Mouse (Mus musculus): ENCODE data around the gene Dgkq. TPM values are rescaled to one million over a fixed set of nuclear protein-coding genes. Genes with fewer than 3 reads are reported as not detected.

The Dgkq gene
- polyA plus RNA-seq, 1 experiment from 2014 or later = 10.7 TPM

GRCm38 (mm10) chr5:108651823-108652222 lies 17.6 kb downstream of the Dgkq start:
- Histone ChIP-seq H3K4me1 (ENCODE audit: control insufficient read depth, insufficient read depth, low read length) (no peaks in the 10 kb centered on the region), H3K4me3 (replicated peaks; ENCODE audit: low read length) (no peak overlapping the region), H3K4me2 (ENCODE audit: low read depth, low read length) (no peak overlapping the region), H3K27me3 (ENCODE audit: control insufficient read depth, insufficient read depth, low read length) (no peaks in the 10 kb centered on the region), H3K9me3 (replicated peaks; ENCODE audit: control insufficient read depth, low read length) (no peaks in the 10 kb centered on the region), H3K9ac (ENCODE audit: low read length) (no peak overlapping the region), H3K36me3 (ENCODE audit: control insufficient read depth, insufficient read depth, low read length) (peaks cover 3% of the 10 kb centered on the region), H3K27ac (ENCODE audit: low read length) (no peak overlapping the region)
- 50% methylated on average over 1 of the region's 1 CpGs for WGBS
- ATAC-seq (ENCODE audit: insufficient read depth, low FRiP score) = no peak

GRCm38 (mm10) chr5:108651136-108651720 lies 18.2 kb downstream of the Dgkq start:
- H3K36me3 ChIP-seq (ENCODE audit: control insufficient read depth, insufficient read depth, low read length) = peaks cover 3% of the 10 kb centered on the region

GRCm38 (mm10) chr5:108650341-108650740 lies 19.1 kb downstream of the Dgkq start:
- H3K4me1 ChIP-seq (ENCODE audit: control insufficient read depth, insufficient read depth, low read length) = no peaks in the 10 kb centered on the region
- H3K27me3 ChIP-seq (ENCODE audit: control insufficient read depth, insufficient read depth, low read length) = no peaks in the 10 kb centered on the region
- no peak overlapping the region for H3K9ac ChIP-seq (ENCODE audit: low read length)
- H3K9me3 ChIP-seq (replicated peaks; ENCODE audit: control insufficient read depth, low read length) = no peaks in the 10 kb centered on the region
- ATAC-seq (ENCODE audit: insufficient read depth, low FRiP score) = no peak
- H3K4me2 ChIP-seq (ENCODE audit: low read depth, low read length) = no peak overlapping the region
- H3K36me3 ChIP-seq (ENCODE audit: control insufficient read depth, insufficient read depth, low read length) = peaks cover 3% of the 10 kb centered on the region
- no peak overlapping the region for H3K4me3 ChIP-seq (replicated peaks; ENCODE audit: low read length)
- no peak overlapping the region for H3K27ac ChIP-seq (ENCODE audit: low read length)
- 87% methylated on average over 7 of the region's 7 CpGs for WGBS

More at GRCm38 (mm10) chr5:108651136-108651720, 18.2 kb downstream of the Dgkq start:
- Histone ChIP-seq H3K4me1 (ENCODE audit: control insufficient read depth, insufficient read depth, low read length) (no peaks in the 10 kb centered on the region), H3K4me3 (replicated peaks; ENCODE audit: low read length) (no peak overlapping the region), H3K9ac (ENCODE audit: low read length) (no peak overlapping the region), H3K27me3 (ENCODE audit: control insufficient read depth, insufficient read depth, low read length) (no peaks in the 10 kb centered on the region), H3K9me3 (replicated peaks; ENCODE audit: control insufficient read depth, low read length) (no peaks in the 10 kb centered on the region), H3K27ac (ENCODE audit: low read length) (no peak overlapping the region), H3K4me2 (ENCODE audit: low read depth, low read length) (no peak overlapping the region)
- 80% methylated on average over 5 of the region's 5 CpGs for WGBS
- ATAC-seq (ENCODE audit: insufficient read depth, low FRiP score) = no peak

- no peaks in the 10 kb centered on the region for H3K4me1 ChIP-seq (ENCODE audit: control insufficient read depth, insufficient read depth, low read length)
- 88% methylated on average over 11 of the region's 11 CpGs for WGBS
- no peaks in the 10 kb centered on the region for H3K27me3 ChIP-seq (ENCODE audit: control insufficient read depth, insufficient read depth, low read length)
- H3K4me2 ChIP-seq (ENCODE audit: low read depth, low read length) = no peak overlapping the region
- no peak overlapping the region for H3K9ac ChIP-seq (ENCODE audit: low read length)
- no peak overlapping the region for H3K4me3 ChIP-seq (replicated peaks; ENCODE audit: low read length)
- no peak overlapping the region for H3K27ac ChIP-seq (ENCODE audit: low read length)
- peaks cover 3% of the 10 kb centered on the region for H3K36me3 ChIP-seq (ENCODE audit: control insufficient read depth, insufficient read depth, low read length)
- no peak for ATAC-seq (ENCODE audit: insufficient read depth, low FRiP score)
- no peaks in the 10 kb centered on the region for H3K9me3 ChIP-seq (replicated peaks; ENCODE audit: control insufficient read depth, low read length)
These were observed 20.4 kb downstream of the Dgkq start for GRCm38 (mm10) chr5:108648937-108649576.

GRCm38 (mm10) chr5:108647820-108648465 lies 21.5 kb downstream of the Dgkq start:
- H3K4me2 ChIP-seq (ENCODE audit: low read depth, low read length) = no peak overlapping the region
- H3K9me3 ChIP-seq (replicated peaks; ENCODE audit: control insufficient read depth, low read length) = no peaks in the 10 kb centered on the region
- H3K27ac ChIP-seq (ENCODE audit: low read length) = no peak overlapping the region
- H3K4me3 ChIP-seq (replicated peaks; ENCODE audit: low read length) = no peak overlapping the region
- H3K27me3 ChIP-seq (ENCODE audit: control insufficient read depth, insufficient read depth, low read length) = no peaks in the 10 kb centered on the region
- no peak overlapping the region for H3K9ac ChIP-seq (ENCODE audit: low read length)
- H3K36me3 ChIP-seq (ENCODE audit: control insufficient read depth, insufficient read depth, low read length) = no peaks in the 10 kb centered on the region; the same call in 1 of the 2 replicates
- no peak for ATAC-seq (ENCODE audit: insufficient read depth, low FRiP score)
- 86% methylated on average over 2 of the region's 2 CpGs for WGBS
- no peaks in the 10 kb centered on the region for H3K4me1 ChIP-seq (ENCODE audit: control insufficient read depth, insufficient read depth, low read length)

- no peak overlapping the region for H3K27ac ChIP-seq (ENCODE audit: low read length)
- H3K4me3 ChIP-seq (replicated peaks; ENCODE audit: low read length) = no peak overlapping the region
- H3K9ac ChIP-seq (ENCODE audit: low read length) = no peak overlapping the region
- H3K9me3 ChIP-seq (replicated peaks; ENCODE audit: control insufficient read depth, low read length) = no peaks in the 10 kb centered on the region
- H3K27me3 ChIP-seq (ENCODE audit: control insufficient read depth, insufficient read depth, low read length) = no peaks in the 10 kb centered on the region
- no peak for ATAC-seq (ENCODE audit: insufficient read depth, low FRiP score)
- WGBS = 79% methylated on average over 2 of the region's 2 CpGs
- H3K4me1 ChIP-seq (ENCODE audit: control insufficient read depth, insufficient read depth, low read length) = no peaks in the 10 kb centered on the region
- H3K4me2 ChIP-seq (ENCODE audit: low read depth, low read length) = no peak overlapping the region
- no peaks in the 10 kb centered on the region; the same call in 1 of the 2 replicates for H3K36me3 ChIP-seq (ENCODE audit: control insufficient read depth, insufficient read depth, low read length)
These were observed 22.2 kb downstream of the Dgkq start for GRCm38 (mm10) chr5:108647311-108647710.

GRCm38 (mm10) chr5:108646343-108646660 lies 23.2 kb downstream of the Dgkq start:
- Histone ChIP-seq H3K27ac (ENCODE audit: low read length) (no peak overlapping the region), H3K36me3 (ENCODE audit: control insufficient read depth, insufficient read depth, low read length) (no peaks in the 10 kb centered on the region; the same call in 1 of the 2 replicates)

GRCm38 (mm10) chr5:108645651-108646342 lies 23.7 kb downstream of the Dgkq start:
- no peak overlapping the region for H3K27ac ChIP-seq (ENCODE audit: low read length)
- no peak overlapping the region for H3K9ac ChIP-seq (ENCODE audit: low read length)
- no peaks in the 10 kb centered on the region; the same call in 1 of the 2 replicates for H3K36me3 ChIP-seq (ENCODE audit: control insufficient read depth, insufficient read depth, low read length)
- no peaks in the 10 kb centered on the region for H3K27me3 ChIP-seq (ENCODE audit: control insufficient read depth, insufficient read depth, low read length)
- no peaks in the 10 kb centered on the region for H3K4me1 ChIP-seq (ENCODE audit: control insufficient read depth, insufficient read depth, low read length)
- no peaks in the 10 kb centered on the region for H3K9me3 ChIP-seq (replicated peaks; ENCODE audit: control insufficient read depth, low read length)
- 88% methylated on average over 9 of the region's 9 CpGs for WGBS
- ATAC-seq (ENCODE audit: insufficient read depth, low FRiP score) = no peak
- H3K4me2 ChIP-seq (ENCODE audit: low read depth, low read length) = no peak overlapping the region
- H3K4me3 ChIP-seq (replicated peaks; ENCODE audit: low read length) = no peak overlapping the region

More at GRCm38 (mm10) chr5:108646343-108646660, 23.2 kb downstream of the Dgkq start:
- Histone ChIP-seq H3K27me3 (ENCODE audit: control insufficient read depth, insufficient read depth, low read length) (no peaks in the 10 kb centered on the region), H3K4me2 (ENCODE audit: low read depth, low read length) (no peak overlapping the region), H3K4me1 (ENCODE audit: control insufficient read depth, insufficient read depth, low read length) (no peaks in the 10 kb centered on the region), H3K9ac (ENCODE audit: low read length) (no peak overlapping the region), H3K4me3 (replicated peaks; ENCODE audit: low read length) (no peak overlapping the region), H3K9me3 (replicated peaks; ENCODE audit: control insufficient read depth, low read length) (no peaks in the 10 kb centered on the region)
- ATAC-seq (ENCODE audit: insufficient read depth, low FRiP score) = no peak
- WGBS = 88% methylated on average over 3 of the region's 3 CpGs

- Histone ChIP-seq H3K36me3 (ENCODE audit: control insufficient read depth, insufficient read depth, low read length) (no peaks in the 10 kb centered on the region; the same call in 1 of the 2 replicates), H3K9me3 (replicated peaks; ENCODE audit: control insufficient read depth, low read length) (no peaks in the 10 kb centered on the region), H3K27ac (ENCODE audit: low read length) (no peak overlapping the region), H3K9ac (ENCODE audit: low read length) (no peak overlapping the region), H3K4me2 (ENCODE audit: low read depth, low read length) (no peak overlapping the region), H3K27me3 (ENCODE audit: control insufficient read depth, insufficient read depth, low read length) (no peaks in the 10 kb centered on the region), H3K4me1 (ENCODE audit: control insufficient read depth, insufficient read depth, low read length) (no peaks in the 10 kb centered on the region), H3K4me3 (replicated peaks; ENCODE audit: low read length) (no peak overlapping the region)
- ATAC-seq (ENCODE audit: insufficient read depth, low FRiP score) = no peak
- WGBS = 66% methylated on average over 2 of the region's 2 CpGs
These were observed 25.8 kb downstream of the Dgkq start for GRCm38 (mm10) chr5:108643674-108644073.
